Mouse (Mus musculus) spleen, adult 2 months (tissue): ENCODE measurements around the gene Gm5737.

Source experiments
- CTCF ChIP-seq: fragments of 200-500 bp; IDR thresholded peaks from 2 replicates; pipeline ENCODE4 v1.5.1; 2011; ENCODE audit warnings: mild to moderate bottlenecking, inconsistent platforms; ENCODE audit not compliant: insufficient read depth, insufficient read length, insufficient replicate concordance; ENCODE audit errors: extremely low read depth
- POLR2A ChIP-seq: fragments of 200-500 bp; IDR thresholded peaks from 2 replicates; pipeline ENCODE4 v1.6.1; 2011; ENCODE audit warnings: low read depth, low read length, inconsistent platforms

- TF ChIP-seq CTCF (no peak), POLR2A (no peak)
Observed at GRCm38 (mm10) chr7:120862626-120863025, 50.5 kb downstream of the Gm5737 start.
